Mouse (Mus musculus): Measurements from ENCODE around the gene Zmym3. TPM values are rescaled to one million over a fixed set of nuclear protein-coding genes. Genes with fewer than 3 reads are reported as not detected.
"Not testable (repeated sequence)": the region's sequence is repeated elsewhere in the genome, so short reads cannot be mapped to it uniquely, and the experiment has no call there.

Gene Zmym3
- polyA plus RNA-seq, 1 experiment from 2014 or later = 9.8 TPM

DNA sequence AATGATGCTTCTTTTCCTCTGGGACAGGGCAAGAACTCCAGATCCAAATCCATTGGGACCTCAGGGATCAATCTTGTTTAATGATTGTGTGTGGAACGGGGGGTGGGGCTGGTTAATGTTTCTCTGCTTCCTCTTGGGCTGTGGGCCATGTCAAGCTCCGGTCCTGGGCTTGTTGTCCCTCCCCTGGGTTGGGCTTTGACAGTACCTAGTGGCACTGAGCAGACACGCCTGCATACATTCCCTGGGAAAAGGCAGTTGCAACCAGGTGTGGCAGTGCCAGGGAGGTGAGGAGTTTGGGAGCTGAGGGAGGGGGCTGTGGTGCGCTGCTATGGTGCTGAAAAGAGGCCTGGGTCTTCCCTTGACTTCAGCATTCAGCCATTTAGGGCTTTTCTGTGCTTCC is 43.6 kb downstream of the Zmym3 start:
- Histone ChIP-seq H3K27me3 (replicated peaks; ENCODE audit: control insufficient read depth, insufficient read depth, low read length) (no peaks in the 10 kb centered on the region), H3K4me1 (replicated peaks; ENCODE audit: control insufficient read depth, insufficient read depth, low read length) (no peaks in the 10 kb centered on the region), H3K9me3 (ENCODE audit: control insufficient read depth) (no peaks in the 10 kb centered on the region), H3K27ac (ENCODE audit: low read depth, low read length) (peak overlapping the region; percentile 21; the same call in 1 of the 2 replicates), H3K9ac (ENCODE audit: low read depth, low read length) (no peak overlapping the region), H3K36me3 (ENCODE audit: control insufficient read depth, insufficient read depth) (no peaks in the 10 kb centered on the region), H3K4me3 (ENCODE audit: low read depth, low read length) (peak overlapping the region; percentile 29), H3K4me2 (replicated peaks; ENCODE audit: low read depth) (peak overlapping the region; percentile 49)
- ATAC-seq = peak; percentile 74
- no peak for TF ChIP-seq CTCF (IDR thresholded peaks at IDR 0.05; ENCODE audit: low read depth)
- 39% methylated on average over 4 of the region's 4 CpGs for WGBS

DNA sequence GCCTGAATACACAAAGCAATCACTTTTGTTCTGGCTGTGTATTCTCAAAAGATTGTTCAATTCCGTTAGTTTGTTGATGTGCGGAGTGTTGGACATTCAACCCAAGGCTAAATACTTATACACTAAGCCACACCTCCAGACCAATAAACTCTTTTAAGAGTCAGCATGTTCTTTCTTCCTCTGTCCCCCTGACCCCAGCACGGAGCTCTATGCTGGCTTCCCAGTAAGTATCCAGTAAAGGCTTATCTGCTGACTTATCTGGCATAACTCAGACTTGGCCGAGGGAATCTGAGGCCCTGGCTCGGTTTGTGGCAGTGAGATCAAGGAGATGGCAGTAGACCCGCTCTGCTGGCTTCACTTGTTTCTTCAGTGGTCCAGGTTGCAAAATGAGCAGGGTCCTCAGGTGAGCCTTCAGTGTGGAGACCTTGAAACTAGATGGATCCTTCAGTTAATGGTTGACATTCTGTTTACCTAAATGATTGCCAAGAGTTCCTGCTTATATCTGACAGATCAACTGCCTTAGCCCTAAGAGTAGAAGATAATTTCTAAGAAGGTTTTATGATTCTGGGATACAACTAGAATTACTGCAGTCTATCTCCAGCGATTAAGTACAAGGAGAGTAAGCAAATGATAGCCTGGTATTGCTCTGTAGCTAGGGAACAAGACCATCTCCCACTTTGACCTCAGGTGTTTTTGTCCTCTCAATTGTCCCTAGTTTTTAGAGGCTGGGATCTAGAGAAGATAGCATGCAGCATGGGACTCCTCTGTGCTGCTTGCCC is 44.3 kb downstream of the Zmym3 start, which contains the start of gene Gjb1:
Gene Gjb1, plus strand, starts transcription at position 189 of the 779 bp plus-strand sequence.
- 44% methylated on average over 7 of the region's 7 CpGs for WGBS
- no peaks in the 10 kb centered on the region for H3K4me1 ChIP-seq (replicated peaks; ENCODE audit: control insufficient read depth, insufficient read depth, low read length)
- H3K27me3 ChIP-seq (replicated peaks; ENCODE audit: control insufficient read depth, insufficient read depth, low read length) = no peaks in the 10 kb centered on the region
- no peak within 1 kb of the TSS for H3K9ac ChIP-seq (ENCODE audit: low read depth, low read length)
- no peaks in the 10 kb centered on the region for H3K9me3 ChIP-seq (ENCODE audit: control insufficient read depth)
- no peak for TF ChIP-seq CTCF (IDR thresholded peaks at IDR 0.05; ENCODE audit: low read depth)
- peak; percentile 47 for ATAC-seq
- H3K27ac ChIP-seq (ENCODE audit: low read depth, low read length) = peak within 1 kb of the TSS; percentile 62; the same call in 1 of the 2 replicates
- H3K4me3 ChIP-seq (ENCODE audit: low read depth, low read length) = peak within 1 kb of the TSS; percentile 29
- H3K36me3 ChIP-seq (ENCODE audit: control insufficient read depth, insufficient read depth) = no peaks in the 10 kb centered on the region
- peak within 1 kb of the TSS; percentile 49 for H3K4me2 ChIP-seq (replicated peaks; ENCODE audit: low read depth)

DNA sequence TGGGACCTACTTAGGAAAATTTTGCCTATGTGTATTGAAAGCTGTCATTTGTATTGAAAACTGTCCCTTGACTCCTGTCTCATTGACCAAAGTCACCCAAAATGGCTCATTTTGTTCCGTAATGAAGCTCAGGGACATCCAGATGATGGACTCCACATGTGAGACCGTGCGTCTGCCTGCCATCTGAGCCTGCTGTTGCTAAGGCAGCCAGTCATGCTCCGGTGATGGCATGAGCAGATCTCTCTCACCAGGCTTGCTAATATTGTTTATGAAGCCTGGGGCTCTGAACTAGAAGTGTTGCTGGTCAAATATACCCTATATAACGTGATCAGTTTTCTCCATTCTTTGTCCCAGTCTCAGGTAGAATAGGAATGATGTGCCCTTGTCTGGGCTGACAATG is 47.7 kb downstream of the Zmym3 start:
- no peak for TF ChIP-seq CTCF (IDR thresholded peaks at IDR 0.05; ENCODE audit: low read depth)
- no peak overlapping the region for H3K27ac ChIP-seq (ENCODE audit: low read depth, low read length)
- no peak overlapping the region for H3K4me2 ChIP-seq (replicated peaks; ENCODE audit: low read depth)
- WGBS = 76% methylated on average over 5 of the region's 5 CpGs
- no peaks in the 10 kb centered on the region for H3K27me3 ChIP-seq (replicated peaks; ENCODE audit: control insufficient read depth, insufficient read depth, low read length)
- H3K4me3 ChIP-seq (ENCODE audit: low read depth, low read length) = no peak overlapping the region
- no peaks in the 10 kb centered on the region for H3K36me3 ChIP-seq (ENCODE audit: control insufficient read depth, insufficient read depth)
- no peaks in the 10 kb centered on the region for H3K4me1 ChIP-seq (replicated peaks; ENCODE audit: control insufficient read depth, insufficient read depth, low read length)
- no peak for ATAC-seq
- H3K9me3 ChIP-seq (ENCODE audit: control insufficient read depth) = no peaks in the 10 kb centered on the region
- H3K9ac ChIP-seq (ENCODE audit: low read depth, low read length) = no peak overlapping the region

DNA sequence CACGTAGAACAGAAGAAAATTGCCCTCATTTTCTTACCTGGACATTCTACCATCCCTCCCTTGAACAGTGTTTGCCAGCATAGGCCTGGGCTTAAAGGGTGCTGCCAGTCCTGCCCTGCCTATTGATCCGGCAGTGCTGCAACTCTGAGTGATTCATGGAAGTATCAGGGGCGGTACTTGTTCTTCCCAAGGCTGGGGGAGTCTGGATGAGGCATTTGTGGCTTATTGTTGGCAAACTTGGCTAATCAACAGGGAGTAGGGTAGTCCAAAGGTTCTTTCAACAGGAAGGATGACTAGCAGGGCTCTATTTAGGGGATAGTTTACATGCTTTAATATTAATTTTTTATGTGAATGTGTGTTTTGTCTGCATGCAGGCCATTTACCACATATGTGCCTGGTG is 50.1 kb downstream of the Zmym3 start:
- no peak overlapping the region for H3K4me2 ChIP-seq (replicated peaks; ENCODE audit: low read depth)
- no peak overlapping the region for H3K9ac ChIP-seq (ENCODE audit: low read depth, low read length)
- 55% methylated on average over 3 of the region's 3 CpGs for WGBS
- H3K27me3 ChIP-seq (replicated peaks; ENCODE audit: control insufficient read depth, insufficient read depth, low read length) = no peaks in the 10 kb centered on the region
- ATAC-seq = peak; percentile 45; the same call in 1 of the 2 replicates
- no peaks in the 10 kb centered on the region for H3K9me3 ChIP-seq (ENCODE audit: control insufficient read depth)
- no peak for TF ChIP-seq CTCF (IDR thresholded peaks at IDR 0.05; ENCODE audit: low read depth)
- no peak overlapping the region for H3K27ac ChIP-seq (ENCODE audit: low read depth, low read length)
- H3K4me1 ChIP-seq (replicated peaks; ENCODE audit: control insufficient read depth, insufficient read depth, low read length) = no peaks in the 10 kb centered on the region
- no peak overlapping the region for H3K4me3 ChIP-seq (ENCODE audit: low read depth, low read length)
- H3K36me3 ChIP-seq (ENCODE audit: control insufficient read depth, insufficient read depth) = no peaks in the 10 kb centered on the region

DNA sequence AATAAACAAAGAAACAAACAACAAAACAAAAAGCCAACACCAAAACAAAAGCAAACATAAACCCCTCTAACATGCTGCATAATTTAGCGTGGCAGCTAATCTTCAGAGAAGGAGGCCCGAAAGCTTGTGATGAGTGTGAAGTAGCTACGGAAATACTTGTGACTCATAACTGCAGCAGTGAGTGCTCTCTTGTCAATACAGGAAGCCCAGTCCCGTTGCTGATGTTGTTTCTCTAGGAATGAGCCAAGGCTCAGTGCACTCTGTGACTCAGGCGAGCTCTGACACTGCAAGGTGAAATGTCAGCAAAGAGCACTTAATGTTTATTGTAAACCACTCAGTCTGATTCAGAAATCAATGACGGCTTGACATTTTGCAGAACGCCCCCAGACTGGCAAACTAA is 51.6 kb downstream of the Zmym3 start:
- H3K4me2 ChIP-seq (replicated peaks; ENCODE audit: low read depth) = no peak overlapping the region
- H3K9ac ChIP-seq (ENCODE audit: low read depth, low read length) = no peak overlapping the region
- H3K36me3 ChIP-seq (ENCODE audit: control insufficient read depth, insufficient read depth) = no peaks in the 10 kb centered on the region
- no peaks in the 10 kb centered on the region for H3K27me3 ChIP-seq (replicated peaks; ENCODE audit: control insufficient read depth, insufficient read depth, low read length)
- 0 out of 2 replicates have a peak, but pooled peaks have one; percentile 25 for ATAC-seq
- no peak for TF ChIP-seq CTCF (IDR thresholded peaks at IDR 0.05; ENCODE audit: low read depth)
- H3K27ac ChIP-seq (ENCODE audit: low read depth, low read length) = no peak overlapping the region
- H3K4me1 ChIP-seq (replicated peaks; ENCODE audit: control insufficient read depth, insufficient read depth, low read length) = no peaks in the 10 kb centered on the region
- 48% methylated on average over 7 of the region's 7 CpGs for WGBS
- H3K9me3 ChIP-seq (ENCODE audit: control insufficient read depth) = no peaks in the 10 kb centered on the region
- H3K4me3 ChIP-seq (ENCODE audit: low read depth, low read length) = no peak overlapping the region

DNA sequence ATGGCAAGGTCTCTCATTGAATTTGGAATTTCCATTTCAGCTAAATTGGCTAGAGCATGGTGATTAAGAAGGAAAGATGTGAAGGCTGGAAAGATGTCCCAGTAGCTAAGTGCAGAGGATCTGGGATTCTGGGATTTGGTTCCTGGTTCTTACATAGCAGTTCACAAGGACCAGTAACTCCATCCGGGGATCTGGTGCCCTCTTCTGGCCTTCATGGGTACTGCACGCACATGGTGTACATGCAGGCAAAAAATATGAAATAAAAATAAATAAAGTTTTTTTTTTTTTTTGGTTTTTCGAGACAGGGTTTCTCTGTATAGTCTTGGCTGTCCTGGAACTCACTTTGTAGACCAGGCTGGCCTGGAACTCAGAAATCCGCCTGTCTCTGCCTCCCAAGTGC is 61.7 kb downstream of the Zmym3 start:
- not testable (repeated sequence) for ATAC-seq; H3K4me1 ChIP-seq (replicated peaks; ENCODE audit: control insufficient read depth, insufficient read depth, low read length); H3K36me3 ChIP-seq (ENCODE audit: control insufficient read depth, insufficient read depth); H3K27ac ChIP-seq (ENCODE audit: low read depth, low read length); H3K4me2 ChIP-seq (replicated peaks; ENCODE audit: low read depth); H3K9ac ChIP-seq (ENCODE audit: low read depth, low read length); H3K27me3 ChIP-seq (replicated peaks; ENCODE audit: control insufficient read depth, insufficient read depth, low read length); H3K9me3 ChIP-seq (ENCODE audit: control insufficient read depth); H3K4me3 ChIP-seq (ENCODE audit: low read depth, low read length)
- peak; percentile 26 for TF ChIP-seq CTCF (IDR thresholded peaks at IDR 0.05; ENCODE audit: low read depth)
- WGBS = 71% methylated on average over 4 of the region's 4 CpGs

Other genes starting within 250 kb of the Zmym3 start
- gene Snx12, start 198.3 kb downstream of the Zmym3 start, polyA plus RNA-seq (2015; fragmentation: Nextera tagmentation; extraction: Ambion mirVana) = 44.3 and 44.9 TPM in 2 replicates
- 1.4 and 1.6 TPM in 2 replicates for gene Foxo4, start 166.3 kb downstream of the Zmym3 start, polyA plus RNA-seq (2015; fragmentation: Nextera tagmentation; extraction: Ambion mirVana)
- not detected in 2 replicates for gene Gm614, start 156.9 kb downstream of the Zmym3 start, polyA plus RNA-seq (2015; fragmentation: Nextera tagmentation; extraction: Ambion mirVana)
- gene Il2rg, start 152.6 kb downstream of the Zmym3 start, polyA plus RNA-seq (2015; fragmentation: Nextera tagmentation; extraction: Ambion mirVana) = 4.6 and 6.1 TPM in 2 replicates
- not detected in 2 replicates for gene Gm20489, start 151.8 kb downstream of the Zmym3 start, polyA plus RNA-seq (2015; fragmentation: Nextera tagmentation; extraction: Ambion mirVana)
- gene Med12, start 146.8 kb downstream of the Zmym3 start, polyA plus RNA-seq (2015; fragmentation: Nextera tagmentation; extraction: Ambion mirVana) = 13.9 and 14.0 TPM in 2 replicates
- 1.5 and 2.2 TPM in 2 replicates for gene Nlgn3, start 121.7 kb downstream of the Zmym3 start, polyA plus RNA-seq (2015; fragmentation: Nextera tagmentation; extraction: Ambion mirVana)
- gene Gjb1, start 44.5 kb downstream of the Zmym3 start, polyA plus RNA-seq (2015; fragmentation: Nextera tagmentation; extraction: Ambion mirVana) = 105 and 119 TPM in 2 replicates
- gene Nono, start 8.5 kb upstream of the Zmym3 start, polyA plus RNA-seq (2015; fragmentation: Nextera tagmentation; extraction: Ambion mirVana) = 101 and 103 TPM in 2 replicates
- 0.25 and 0.29 TPM in 2 replicates for gene Itgb1bp2, start 28.2 kb upstream of the Zmym3 start, polyA plus RNA-seq (2015; fragmentation: Nextera tagmentation; extraction: Ambion mirVana)
- gene Taf1, start 111.9 kb upstream of the Zmym3 start, polyA plus RNA-seq (2015; fragmentation: Nextera tagmentation; extraction: Ambion mirVana) = 3.2 and 3.5 TPM in 2 replicates
- 38.5 and 38.7 TPM in 2 replicates for gene Ogt, start 219.2 kb upstream of the Zmym3 start, polyA plus RNA-seq (2015; fragmentation: Nextera tagmentation; extraction: Ambion mirVana)

All from intestine, postnatal 0 days (tissue).